26 mouse cellular contexts compared by ENCODE assay signal in the genomic region with DNA sequence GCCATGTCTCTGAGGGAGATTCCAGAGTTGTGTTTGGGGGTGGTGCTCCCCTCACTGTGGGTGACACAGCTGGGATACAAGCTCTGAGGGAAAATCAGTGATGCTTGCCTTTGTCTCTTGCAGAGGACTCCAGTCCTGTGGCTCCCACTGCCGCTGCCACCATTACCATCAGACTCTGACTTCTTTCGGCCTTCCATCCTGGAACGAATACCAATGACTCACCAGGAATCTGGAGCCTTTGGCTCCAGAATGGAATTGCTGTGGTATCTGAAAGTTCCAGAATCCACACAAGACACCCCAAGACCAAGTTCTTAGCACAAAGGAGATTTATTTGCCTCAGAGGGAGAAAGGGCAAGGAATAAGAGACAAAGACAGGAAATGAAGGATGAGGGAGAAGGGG. TPM values are rescaled to one million over a fixed set of nuclear protein-coding genes. Genes with fewer than 3 reads are reported as not detected.
DNase-seq lines count a peak whose midpoint lies in the region; ATAC-seq and TF ChIP-seq lines count a peak whose summit lies in the region.
"Had no signal": no experiment of that assay in that cellular context is flagged by ENCODE, and none has a peak within 500 bp of the region (broad histone marks: within the 10 kb centered on the region; RNA-seq: fewer than 3 reads in every experiment).

No protein-coding gene starts in this region.

- 81% methylated on average over 3 of the region's 3 CpGs for WGBS in heart, embryonic 10.5 days
- 83% methylated on average over 3 of the region's 3 CpGs for WGBS in small intestine, adult 2 months
- WGBS in forebrain, embryonic 16.5 days, result 96% methylated on average over 3 of the region's 3 CpGs
- WGBS in cerebellum, adult 2 months, result 75% methylated on average over 3 of the region's 3 CpGs

- TF ChIP-seq POLR2A in testis, adult 2 months (IDR thresholded peaks at IDR 0.05; ENCODE audit: control insufficient read depth, low read depth, low read length), result no peak
- no peak for TF ChIP-seq POLR2A in small intestine, adult 2 months (IDR thresholded peaks at IDR 0.05; ENCODE audit: low read depth, low read length)
- no peak for TF ChIP-seq POLR2A in cerebellum, adult 2 months (IDR thresholded peaks at IDR 0.05; ENCODE audit: borderline replicate concordance, insufficient read depth, low read length)

- peak; percentile 93 for DNase-seq in heart, adult 11 months
- DNase-seq in heart, embryonic 10.5 days (ENCODE audit: low spot score), result no peak
- DNase-seq in testis, postnatal 10 days (ENCODE audit: low spot score), result no peak
- DNase-seq in adipocyte (ENCODE audit: low spot score), result peak; percentile 19
- DNase-seq in cerebellum, adult 2 months, result no peak
- DNase-seq: B cell, adult 2 months; cerebellum, adult 9-11 months; gastrocnemius, postnatal 36 days; kidney, adult 18-20 months; thymus, adult 18-20 months; thymus, postnatal 4 days had no signal

- H3K4me3 ChIP-seq in heart, embryonic 10.5 days, result no peak overlapping the region
- peak overlapping the region; percentile 71 for H3K4me3 ChIP-seq in testis, adult 2 months (ENCODE audit: control insufficient read depth, low read depth, low read length)
- no peak overlapping the region for H3K4me3 ChIP-seq in small intestine, adult 2 months (ENCODE audit: low read depth, low read length)
- H3K4me3 ChIP-seq in forebrain, embryonic 16.5 days (replicated peaks; ENCODE audit: low read length), result no peak overlapping the region
- H3K4me3 ChIP-seq in cerebellum, adult 2 months (replicated peaks; ENCODE audit: insufficient read depth, low read depth, low read length), result no peak overlapping the region
- H3K4me3 ChIP-seq: embryonic facial prominence, embryonic 13.5 days; erythroblast, embryonic 14.5 days; forebrain, embryonic 12.5 days; kidney, embryonic 15.5 days; left cerebral cortex, adult 2 months; limb, embryonic 12.5 days; midbrain, embryonic 13.5 days; stomach, embryonic 15.5 days had no signal

- ATAC-seq in forebrain, embryonic 16.5 days, result no peak
- ATAC-seq: midbrain, embryonic 13.5 days had no signal

- no peak overlapping the region for H3K27ac ChIP-seq in heart, embryonic 10.5 days
- no peak overlapping the region for H3K27ac ChIP-seq in testis, adult 2 months (ENCODE audit: control insufficient read depth, insufficient read depth, low read depth, low read length)
- peak overlapping the region; percentile 44; the same call in 1 of the 2 replicates for H3K27ac ChIP-seq in small intestine, adult 2 months (ENCODE audit: insufficient read depth, low read depth, low read length)
- no peak overlapping the region for H3K27ac ChIP-seq in forebrain, embryonic 16.5 days (ENCODE audit: low read length)
- H3K27ac ChIP-seq in cerebellum, adult 2 months (ENCODE audit: insufficient read depth, low read length), result no peak overlapping the region
- H3K27ac ChIP-seq: embryonic facial prominence, embryonic 13.5 days; forebrain, embryonic 12.5 days; hindbrain, embryonic 14.5 days; kidney, embryonic 15.5 days; left cerebral cortex, adult 2 months; limb, embryonic 12.5 days; macrophage; midbrain, embryonic 13.5 days; stomach, embryonic 15.5 days had no signal

- H3K36me3 ChIP-seq in heart, embryonic 10.5 days, result no peaks in the 10 kb centered on the region
- H3K36me3 ChIP-seq in testis, adult 2 months (ENCODE audit: control insufficient read depth, insufficient read depth, low read length), result no peaks in the 10 kb centered on the region
- no peaks in the 10 kb centered on the region for H3K36me3 ChIP-seq in small intestine, adult 2 months (ENCODE audit: control insufficient read depth, insufficient read depth, low read length)
- H3K36me3 ChIP-seq in forebrain, embryonic 16.5 days (ENCODE audit: control insufficient read depth, insufficient read depth), result no peaks in the 10 kb centered on the region
- H3K36me3 ChIP-seq: embryonic facial prominence, embryonic 13.5 days; kidney, embryonic 15.5 days; limb, embryonic 12.5 days; midbrain, embryonic 13.5 days; stomach, embryonic 15.5 days had no signal

- no peak overlapping the region for H3K4me2 ChIP-seq in forebrain, embryonic 16.5 days (ENCODE audit: low read length)
- H3K4me2 ChIP-seq: embryonic facial prominence, embryonic 13.5 days; forebrain, embryonic 12.5 days; hindbrain, embryonic 14.5 days; kidney, embryonic 15.5 days; limb, embryonic 12.5 days; liver, embryonic 11.5 days; midbrain, embryonic 13.5 days; stomach, embryonic 15.5 days had no signal

- TF ChIP-seq CTCF in testis, adult 2 months (IDR thresholded peaks at IDR 0.05; ENCODE audit: control insufficient read depth, insufficient read depth, insufficient replicate concordance, low read depth, low read length), result no peak
- no peak for TF ChIP-seq CTCF in small intestine, adult 2 months (IDR thresholded peaks at IDR 0.05; ENCODE audit: extremely low read depth, insufficient read length, insufficient replicate concordance, low read depth, low read length)
- no peak for TF ChIP-seq CTCF in cerebellum, adult 2 months (IDR thresholded peaks at IDR 0.05; ENCODE audit: borderline replicate concordance, insufficient read depth, low read depth, low read length)

- H3K27me3 ChIP-seq in heart, embryonic 10.5 days (ENCODE audit: insufficient read depth, poor library complexity, severe bottlenecking), result no peaks in the 10 kb centered on the region
- no peaks in the 10 kb centered on the region for H3K27me3 ChIP-seq in testis, adult 2 months (ENCODE audit: control insufficient read depth, insufficient read depth, low read length)
- H3K27me3 ChIP-seq in small intestine, adult 2 months (ENCODE audit: control insufficient read depth, insufficient read depth, low read length), result no peaks in the 10 kb centered on the region
- no peaks in the 10 kb centered on the region for H3K27me3 ChIP-seq in forebrain, embryonic 16.5 days (replicated peaks; ENCODE audit: control insufficient read depth, insufficient read depth, low read length)
- no peaks in the 10 kb centered on the region for H3K27me3 ChIP-seq in cerebellum, adult 2 months (ENCODE audit: control insufficient read depth, insufficient read depth, low read length)
- H3K27me3 ChIP-seq: CH12.LX; embryonic facial prominence, embryonic 13.5 days; forebrain, embryonic 12.5 days; kidney, embryonic 15.5 days; limb, embryonic 12.5 days; midbrain, embryonic 13.5 days; stomach, embryonic 15.5 days had no signal

- H3K4me1 ChIP-seq in heart, embryonic 10.5 days, result no peaks in the 10 kb centered on the region
- H3K4me1 ChIP-seq in testis, adult 2 months (ENCODE audit: control insufficient read depth, insufficient read depth, low read length), result peaks cover 2% of the 10 kb centered on the region
- peaks cover 9% of the 10 kb centered on the region; the same call in 1 of the 2 replicates for H3K4me1 ChIP-seq in small intestine, adult 2 months (ENCODE audit: control insufficient read depth, insufficient read depth, insufficient read length, low read length)
- no peaks in the 10 kb centered on the region for H3K4me1 ChIP-seq in forebrain, embryonic 16.5 days (replicated peaks; ENCODE audit: control insufficient read depth, insufficient read depth, low read length)
- H3K4me1 ChIP-seq in cerebellum, adult 2 months (ENCODE audit: control insufficient read depth, insufficient read depth, low read length), result no peaks in the 10 kb centered on the region
- H3K4me1 ChIP-seq: limb, embryonic 12.5 days; stomach, embryonic 15.5 days had no signal

- H3K9ac ChIP-seq in forebrain, embryonic 16.5 days (replicated peaks; ENCODE audit: low read depth, low read length), result no peak overlapping the region
- H3K9ac ChIP-seq: embryonic facial prominence, embryonic 13.5 days; forebrain, embryonic 12.5 days; hindbrain, embryonic 14.5 days; kidney, embryonic 15.5 days; limb, embryonic 12.5 days; midbrain, embryonic 13.5 days; stomach, embryonic 15.5 days had no signal

- H3K9me3 ChIP-seq in heart, embryonic 10.5 days, result no peaks in the 10 kb centered on the region
- H3K9me3 ChIP-seq in forebrain, embryonic 16.5 days (ENCODE audit: control insufficient read depth, low read length), result no peaks in the 10 kb centered on the region
- H3K9me3 ChIP-seq: embryonic facial prominence, embryonic 13.5 days; forebrain, embryonic 12.5 days; kidney, embryonic 15.5 days; limb, embryonic 12.5 days; midbrain, embryonic 13.5 days; stomach, embryonic 15.5 days had no signal

RNA-seq across cellular contexts. Expression of gene Tubb2b, which starts 17.2 kb away (rescaled TPM):
- polyA plus RNA-seq in heart, embryonic 10.5 days (2016; fragmentation: Nextera tagmentation; extraction: Ambion mirVana), result 18.8 and 30.7 TPM in 2 replicates
- 0.46 and 2.1 TPM in 2 replicates for polyA plus RNA-seq in testis, adult 2 months (2012; rRNA removed)
- polyA plus RNA-seq in small intestine, adult 2 months (2012; rRNA removed), result 9.3 and 12.6 TPM in 2 replicates
- polyA plus RNA-seq in forebrain, embryonic 16.5 days (2015; fragmentation: Nextera tagmentation; extraction: Ambion mirVana), result 1,170 and 1,210 TPM in 2 replicates
- polyA plus RNA-seq in cerebellum, adult 2 months (2012; rRNA removed), result 224 and 255 TPM in 2 replicates

RNA-seq across cellular contexts. Expression of gene Tubb2a, which starts 35.3 kb away (rescaled TPM):
- polyA plus RNA-seq in heart, embryonic 10.5 days (2016; fragmentation: Nextera tagmentation; extraction: Ambion mirVana), result 99.4 and 115 TPM in 2 replicates
- 36.0 and 49.5 TPM in 2 replicates for polyA plus RNA-seq in testis, adult 2 months (2012; rRNA removed)
- polyA plus RNA-seq in small intestine, adult 2 months (2012; rRNA removed), result 132 and 176 TPM in 2 replicates
- polyA plus RNA-seq in forebrain, embryonic 16.5 days (2015; fragmentation: Nextera tagmentation; extraction: Ambion mirVana), result 1,717 and 2,137 TPM in 2 replicates
- 850 and 867 TPM in 2 replicates for polyA plus RNA-seq in cerebellum, adult 2 months (2012; rRNA removed)

RNA-seq across cellular contexts. Expression of gene Psmg4, which starts 49.7 kb away (rescaled TPM):
- 66.6 and 70.3 TPM in 2 replicates for polyA plus RNA-seq in heart, embryonic 10.5 days (2016; fragmentation: Nextera tagmentation; extraction: Ambion mirVana)
- 39.7 and 49.8 TPM in 2 replicates for polyA plus RNA-seq in testis, adult 2 months (2012; rRNA removed)
- 98.7 and 102 TPM in 2 replicates for polyA plus RNA-seq in small intestine, adult 2 months (2012; rRNA removed)
- 82.3 and 89.0 TPM in 2 replicates for polyA plus RNA-seq in forebrain, embryonic 16.5 days (2015; fragmentation: Nextera tagmentation; extraction: Ambion mirVana)
- polyA plus RNA-seq in cerebellum, adult 2 months (2012; rRNA removed), result 45.3 and 48.3 TPM in 2 replicates

Comparison
In these comparisons a context has a peak if more than half of its experiments do, and no peak if none do; other contexts are left out.
1. DNase-seq: peak in heart, adult 11 months (single experiment) and adipocyte (single experiment); none in heart, embryonic 10.5 days (single experiment), testis, postnatal 10 days (single experiment) and cerebellum, adult 2 months (0 of 2).